Mouse (Mus musculus) brain, embryonic 14.5 days (tissue): ENCODE data around the gene Cd96. TPM values are rescaled to one million over a fixed set of nuclear protein-coding genes. Genes with fewer than 3 reads are reported as not detected.

Experiments used
- DNase-seq: peaks from one replicate; pipeline ENCODE4 v3.0.0-alpha.2; 2011; ENCODE audit warnings: low read depth
- CTCF ChIP-seq: fragments of 200-500 bp; IDR thresholded peaks from 2 replicates; pipeline ENCODE4 v1.5.1; 2012; ENCODE audit warnings: inconsistent platforms, mild to moderate bottlenecking, moderate library complexity, borderline replicate concordance; ENCODE audit not compliant: insufficient read depth, insufficient read length; ENCODE audit errors: extremely low read depth
- POLR2A ChIP-seq: fragments of 200-500 bp; IDR thresholded peaks from 2 replicates; pipeline ENCODE4 v1.6.1; 2012; ENCODE audit warnings: mild to moderate bottlenecking, inconsistent platforms, borderline replicate concordance; ENCODE audit not compliant: poor library complexity, insufficient read depth, insufficient read length, severe bottlenecking; ENCODE audit errors: extremely low read depth
- polyA plus RNA-seq: library from polyadenylated mRNA; depleted of rRNA; stranded (reverse); fragments of >200 nt; gene quantifications from 2 replicates; pipeline ENCODE4 v1.2.3, GENCODE M21; 2012

The Cd96 gene
- polyA plus RNA-seq, 1 experiment, result 0.03 TPM

- no peak for DNase-seq
- TF ChIP-seq CTCF (no peak), POLR2A (no peak)
Measured at GRCm38 (mm10) chr16:46022958-46023491, 97.0 kb downstream of the Cd96 start.

GRCm38 (mm10) chr16:46022189-46022928 is 97.7 kb downstream of the Cd96 start:
- TF ChIP-seq POLR2A (no peak), CTCF (peak; percentile 85; the same call in 1 of the 2 replicates)
- peak; percentile 93 for DNase-seq

- no peak for TF ChIP-seq CTCF
- TF ChIP-seq POLR2A, result no peak
- DNase-seq, result peak; percentile 30
Measured at GRCm38 (mm10) chr16:46021302-46021701, 98.7 kb downstream of the Cd96 start.

GRCm38 (mm10) chr16:46020396-46020795 is 99.7 kb downstream of the Cd96 start:
- no peak for TF ChIP-seq CTCF
- TF ChIP-seq POLR2A, result no peak

GRCm38 (mm10) chr16:46019799-46020198 is 100.3 kb downstream of the Cd96 start:
- no peak for TF ChIP-seq POLR2A
- TF ChIP-seq CTCF, result no peak
- no peak for DNase-seq

More at GRCm38 (mm10) chr16:46020396-46020795, 99.7 kb downstream of the Cd96 start:
- DNase-seq, result no peak

- DNase-seq, result no peak
- no peak for TF ChIP-seq POLR2A
- no peak for TF ChIP-seq CTCF
Measured at GRCm38 (mm10) chr16:46019359-46019758, 100.7 kb downstream of the Cd96 start.

- DNase-seq, result no peak
- TF ChIP-seq CTCF, result no peak
- TF ChIP-seq POLR2A, result no peak
Measured at GRCm38 (mm10) chr16:46011696-46012095, 108.4 kb downstream of the Cd96 start.

GRCm38 (mm10) chr16:46010906-46011220 is 109.2 kb downstream of the Cd96 start:
- TF ChIP-seq POLR2A (no peak), CTCF (no peak)
- no peak for DNase-seq

- TF ChIP-seq POLR2A, result peak; percentile 79; the same call in 1 of the 2 replicates
- no peak for TF ChIP-seq CTCF
- peak; percentile 98 for DNase-seq
Measured at GRCm38 (mm10) chr16:46010153-46010905, 109.7 kb downstream of the Cd96 start, which contains the start of gene Plcxd2. Gene Plcxd2 (minus strand): TSS chr16:46010218.

GRCm38 (mm10) chr16:46009717-46010116 is 110.3 kb downstream of the Cd96 start:
- TF ChIP-seq POLR2A (no peak), CTCF (no peak)
- DNase-seq, result peak; percentile 53

- peak; percentile 20 for DNase-seq
- TF ChIP-seq CTCF (no peak), POLR2A (no peak)
Measured at GRCm38 (mm10) chr16:46008766-46009165, 111.3 kb downstream of the Cd96 start.

- peak; percentile 84 for DNase-seq
- TF ChIP-seq POLR2A (no peak), CTCF (no peak)
Measured at GRCm38 (mm10) chr16:46008036-46008605, 111.9 kb downstream of the Cd96 start.
